Mouse (Mus musculus) left cerebral cortex, adult 18-20 months (tissue): ENCODE measurements at regions not wholly inside any gene's neighbourhood (a gene's known extent, or its start where the extent isn't known, plus 50 kb on each side); places are given as distances from the start of the nearest gene placed in this dataset.
A peak's percentile ranks its signal among the peaks of the same experiment; 100 is the strongest.

ENCODE experiments used
- DNase-seq, 2 experiments: peaks; one replicate each; pipeline ENCODE4 v3.0.0; 2021 to 2022; ENCODE audit warnings: low spot score in 2 of 2, mixed read lengths in 1 of 2

DNA sequence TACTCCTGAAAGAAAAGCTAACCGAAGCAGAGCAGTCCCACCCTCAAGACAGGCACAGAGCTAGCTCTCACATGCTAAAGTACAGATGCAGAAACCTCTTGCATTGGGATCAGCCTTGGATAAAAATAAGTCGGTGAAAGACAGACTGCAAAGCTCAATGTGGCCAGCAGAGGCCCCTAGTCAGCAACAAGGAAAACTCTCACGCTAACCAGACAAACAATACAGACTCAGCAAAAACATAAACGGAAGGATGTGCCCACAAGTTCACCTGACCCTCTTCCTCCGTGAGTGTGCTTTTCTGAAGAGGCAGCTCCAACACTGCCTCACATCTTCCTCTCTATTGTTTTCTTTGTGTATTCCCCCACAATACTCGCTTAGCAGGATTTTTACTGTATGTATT, 77.8 kb downstream of the Rpia start:
- DNase-seq, result peak; percentile 65 to 76

DNA sequence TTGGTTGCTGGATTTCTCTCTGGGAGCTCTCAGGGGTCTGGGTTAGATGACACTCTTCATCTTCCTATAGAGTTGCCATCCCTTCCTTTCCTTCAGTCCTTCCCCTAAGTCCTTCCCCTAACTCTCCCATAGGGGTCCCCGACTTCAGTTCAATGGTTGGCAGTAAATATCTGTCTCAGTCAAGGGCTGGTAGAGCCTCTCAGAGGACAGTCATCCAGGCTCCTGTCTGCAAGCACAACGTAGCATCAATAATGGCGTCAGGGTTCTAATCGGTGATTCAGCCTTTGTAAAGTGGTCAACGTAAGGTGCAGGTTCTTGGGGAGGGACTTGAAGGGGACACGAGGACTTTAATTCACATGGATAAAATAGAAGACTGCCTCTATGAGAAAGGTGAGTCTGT, 78.4 kb downstream of the Rpia start:
- DNase-seq, result no peak

DNA sequence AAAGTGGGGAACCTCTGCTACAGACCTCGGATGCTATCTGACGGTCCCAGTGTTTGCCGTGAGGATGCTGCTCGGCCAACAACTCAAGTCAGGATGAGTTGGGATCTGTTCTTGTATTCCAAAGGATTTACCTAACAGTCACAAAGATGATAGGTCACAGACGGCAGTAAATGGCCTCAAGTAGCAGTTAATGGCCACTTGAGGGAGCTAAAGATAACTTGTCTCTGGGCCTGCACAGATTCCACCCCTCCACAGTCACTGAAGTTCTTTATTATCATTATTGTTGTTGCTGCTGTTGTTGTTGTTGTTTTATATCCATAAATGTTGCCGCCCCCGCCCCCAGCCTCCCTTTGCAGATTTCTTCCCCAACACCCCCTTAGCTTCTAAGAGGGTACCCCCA, 78.9 kb downstream of the Rpia start:
- DNase-seq, result no peak

DNA sequence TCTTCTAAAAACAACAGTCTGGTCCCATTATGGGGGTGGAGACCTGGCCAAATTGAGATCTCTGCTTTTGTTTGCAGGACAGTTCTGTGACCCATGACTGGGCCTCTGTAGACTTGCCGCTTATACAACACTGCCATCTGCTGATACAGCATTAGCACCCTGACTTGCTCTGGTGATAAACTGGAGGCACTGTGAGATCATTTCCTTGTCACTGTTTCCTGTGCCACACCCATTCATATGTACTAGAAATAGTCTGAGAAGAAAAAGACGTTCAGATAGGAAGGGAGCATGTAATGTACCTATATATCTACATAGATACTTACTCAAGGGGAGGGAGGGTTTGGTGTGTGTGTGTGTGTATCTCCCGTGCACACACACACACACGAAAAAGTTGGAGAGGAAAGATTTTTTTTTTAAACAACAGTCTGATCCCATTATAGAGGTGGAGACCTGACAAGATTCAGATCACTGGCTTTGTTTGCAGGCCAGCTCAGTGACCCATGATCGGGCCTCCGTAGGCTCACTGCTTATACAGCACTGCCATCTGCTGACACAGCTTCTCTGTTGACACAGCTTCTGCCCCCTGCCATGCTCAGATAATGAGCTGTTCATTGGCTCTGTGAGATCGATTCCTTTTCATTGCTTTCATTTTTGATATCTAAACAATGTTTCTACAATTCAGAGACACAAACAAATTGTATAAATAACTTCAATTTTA, 82.5 kb downstream of the Rpia start:
- DNase-seq, result peak; percentile 30 to 51

DNA sequence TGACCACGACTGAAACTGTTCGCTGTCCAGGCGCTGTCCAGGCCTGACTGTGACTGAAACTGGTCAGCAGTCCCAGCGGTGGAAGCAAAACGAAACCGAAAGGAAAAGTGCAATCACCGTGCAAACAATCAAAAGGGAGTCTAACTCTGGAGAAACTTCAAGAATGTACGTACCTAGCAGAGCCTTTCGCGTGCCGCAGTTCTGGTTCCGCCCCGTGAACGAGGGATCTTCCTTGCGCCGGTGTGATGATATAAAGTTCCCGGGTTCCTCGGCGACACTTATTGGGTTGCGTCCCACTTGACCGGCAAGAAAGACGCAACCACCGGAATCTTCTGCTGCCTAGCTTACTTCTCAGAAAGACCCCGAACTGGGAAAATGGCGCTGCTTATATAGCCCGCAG, 96.4 kb downstream of the Rpia start:
- no peak for DNase-seq
